In genomic region chr4:107026451-107026850, GRCm38 (mm10) we compare ENCODE assay signal across 16 mouse cellular contexts. TPM values are rescaled to one million over a fixed set of nuclear protein-coding genes. Genes with fewer than 3 reads are reported as not detected.
DNase-seq lines count a peak whose midpoint lies in the region; ATAC-seq lines count a peak whose summit lies in the region.
"Had no signal": no experiment of that assay in that cellular context is flagged by ENCODE, and none has a peak within 500 bp of the region (broad histone marks: within the 10 kb centered on the region; RNA-seq: fewer than 3 reads in every experiment).

No protein-coding gene starts in this region.

- WGBS in hindbrain, embryonic 13.5 days = 68% methylated on average over 8 of the region's 8 CpGs
- 71% methylated on average over 8 of the region's 8 CpGs for WGBS in hindbrain, embryonic 14.5 days

- 0 out of 2 replicates have a peak overlapping the region, but pooled peaks have one; percentile 8 for H3K9ac ChIP-seq in hindbrain, embryonic 13.5 days
- no peak overlapping the region for H3K9ac ChIP-seq in hindbrain, embryonic 14.5 days

- no peak overlapping the region for H3K4me2 ChIP-seq in hindbrain, embryonic 13.5 days
- no peak overlapping the region for H3K4me2 ChIP-seq in hindbrain, embryonic 14.5 days (replicated peaks)

- H3K36me3 ChIP-seq in hindbrain, embryonic 13.5 days = peaks cover 29% of the 10 kb centered on the region
- peaks cover 19% of the 10 kb centered on the region for H3K36me3 ChIP-seq in hindbrain, embryonic 14.5 days (replicated peaks; ENCODE audit: control insufficient read depth, insufficient read depth)

- H3K4me3 ChIP-seq in hindbrain, embryonic 13.5 days = no peak overlapping the region
- no peak overlapping the region for H3K4me3 ChIP-seq in hindbrain, embryonic 14.5 days (replicated peaks; ENCODE audit: low read length)
- H3K4me3 ChIP-seq: forebrain, embryonic 10.5 days; megakaryocyte, embryonic 14.5 days had no signal

- peaks cover 61% of the 10 kb centered on the region for H3K4me1 ChIP-seq in hindbrain, embryonic 13.5 days (replicated peaks)
- H3K4me1 ChIP-seq in hindbrain, embryonic 14.5 days (replicated peaks; ENCODE audit: control insufficient read depth, insufficient read depth, low read length) = peaks cover 15% of the 10 kb centered on the region

- no peaks in the 10 kb centered on the region for H3K9me3 ChIP-seq in hindbrain, embryonic 13.5 days
- no peaks in the 10 kb centered on the region for H3K9me3 ChIP-seq in hindbrain, embryonic 14.5 days (ENCODE audit: control insufficient read depth, low read length)
- H3K9me3 ChIP-seq: forebrain, embryonic 10.5 days; megakaryocyte, embryonic 14.5 days had no signal

- no peaks in the 10 kb centered on the region for H3K27me3 ChIP-seq in hindbrain, embryonic 13.5 days
- H3K27me3 ChIP-seq in hindbrain, embryonic 14.5 days (ENCODE audit: control insufficient read depth, insufficient read depth, low read length) = no peaks in the 10 kb centered on the region
- H3K27me3 ChIP-seq: megakaryocyte, embryonic 14.5 days had no signal

- H3K27ac ChIP-seq in hindbrain, embryonic 13.5 days = no peak overlapping the region; the same call in 1 of the 2 replicates
- H3K27ac ChIP-seq in hindbrain, embryonic 14.5 days = no peak overlapping the region
- H3K27ac ChIP-seq: forebrain, embryonic 10.5 days had no signal

- no peak for ATAC-seq in hindbrain, embryonic 13.5 days (ENCODE audit: low FRiP score)
- ATAC-seq in hindbrain, embryonic 14.5 days (ENCODE audit: low FRiP score) = no peak

- DNase-seq in adrenal gland, postnatal 10 days = peak; percentile 47
- no peak for DNase-seq in adrenal gland, postnatal 25 days
- DNase-seq in hindbrain, embryonic 14.5 days (ENCODE audit: low spot score) = no peak
- peak; percentile 29 for DNase-seq in ovary, adult 18-20 months (ENCODE audit: low spot score)
- DNase-seq in ovary, postnatal 14 days (ENCODE audit: low spot score) = no peak
- no peak for DNase-seq in kidney, postnatal 36 days
- DNase-seq in layer of hippocampus, postnatal 25 days (ENCODE audit: extremely low spot score in 1 of 2, low spot score in 1 of 2) = no peak
- DNase-seq: cerebellum, postnatal 10 days; heart, postnatal 36 days; kidney, adult 8-10 months; liver; lung, adult 2 months; thymus, postnatal 36 days had no signal

RNA-seq across cellular contexts. Expression of gene Mrpl37, which starts 40.2 kb away (rescaled TPM):
- total RNA-seq in adrenal gland, postnatal 10 days (2021) = 100 to 1,000 TPM in 1 of 2 experiments, 10 to 100 TPM in 1; 99.3 to 119 TPM
- total RNA-seq in adrenal gland, postnatal 25 days (2021) = 92.2 and 107 TPM in 2 replicates
- polyA plus RNA-seq in hindbrain, embryonic 13.5 days (2015; fragmentation: Nextera tagmentation; extraction: Ambion mirVana) = 76.4 and 76.6 TPM in 2 replicates
- 86.2 and 89.8 TPM in 2 replicates for polyA plus RNA-seq in hindbrain, embryonic 14.5 days (2014; fragmentation: Nextera tagmentation; extraction: Ambion mirVana)
- 10 to 100 TPM; 58.7 to 60.6 TPM for total RNA-seq in layer of hippocampus, postnatal 25 days (2021)

RNA-seq across cellular contexts. Expression of gene Cyb5rl, which starts 40.3 kb away (rescaled TPM):
- 10 to 100 TPM; 14.8 to 20.1 TPM for total RNA-seq in adrenal gland, postnatal 10 days (2021)
- 18.7 and 29.8 TPM in 2 replicates for total RNA-seq in adrenal gland, postnatal 25 days (2021)
- 4.7 and 5.4 TPM in 2 replicates for polyA plus RNA-seq in hindbrain, embryonic 13.5 days (2015; fragmentation: Nextera tagmentation; extraction: Ambion mirVana)
- polyA plus RNA-seq in hindbrain, embryonic 14.5 days (2014; fragmentation: Nextera tagmentation; extraction: Ambion mirVana) = 2.7 and 4.8 TPM in 2 replicates
- 1 to 10 TPM; 5.8 to 6.6 TPM for total RNA-seq in layer of hippocampus, postnatal 25 days (2021)

Comparison
In these comparisons a context has a peak if more than half of its experiments do, and no peak if none do; other contexts are left out.
1. DNase-seq: peak in adrenal gland, postnatal 10 days (single experiment) and ovary, adult 18-20 months (single experiment); none in adrenal gland, postnatal 25 days (single experiment), hindbrain, embryonic 14.5 days (single experiment), ovary, postnatal 14 days (single experiment), kidney, postnatal 36 days (0 of 2) and layer of hippocampus, postnatal 25 days (0 of 2).